Mouse (Mus musculus): ENCODE results near the gene Kcnn3. TPM values are rescaled to one million over a fixed set of nuclear protein-coding genes. Genes with fewer than 3 reads are reported as not detected.

Kcnn3 gene
- polyA plus RNA-seq, 1 experiment: not detected

- no peak for TF ChIP-seq POLR2A (IDR thresholded peaks at IDR 0.05; ENCODE audit: borderline replicate concordance, control insufficient read depth, low read depth, low read length)
- H3K4me1 ChIP-seq (ENCODE audit: control insufficient read depth, insufficient read depth, low read length): no peaks in the 10 kb centered on the region; the same call in 1 of the 2 replicates
- H3K4me3 ChIP-seq (replicated peaks; ENCODE audit: control insufficient read depth, low read depth, low read length): no peak overlapping the region
- WGBS: 66% methylated on average over 6 of the region's 6 CpGs
- H3K27ac ChIP-seq (ENCODE audit: control insufficient read depth, insufficient read depth, low read depth, low read length, poor library complexity): no peak overlapping the region
These were observed 127.4 kb downstream of the Kcnn3 start for GRCm38 (mm10) chr3:89647268-89647874.

- TF ChIP-seq CTCF (IDR thresholded peaks at IDR 0.05; ENCODE audit: control insufficient read depth, insufficient read depth, low read length) (no peak), POLR2A (IDR thresholded peaks at IDR 0.05; ENCODE audit: borderline replicate concordance, control insufficient read depth, low read depth, low read length) (no peak)
- Histone ChIP-seq H3K4me1 (ENCODE audit: control insufficient read depth, insufficient read depth, low read length) (no peaks in the 10 kb centered on the region), H3K4me3 (replicated peaks; ENCODE audit: control insufficient read depth, low read depth, low read length) (no peak overlapping the region), H3K27ac (ENCODE audit: control insufficient read depth, insufficient read depth, low read depth, low read length, poor library complexity) (no peak overlapping the region)
- 86% methylated on average over 7 of the region's 7 CpGs for WGBS
These were observed 129.9 kb downstream of the Kcnn3 start for GRCm38 (mm10) chr3:89649890-89650289.

DNA sequence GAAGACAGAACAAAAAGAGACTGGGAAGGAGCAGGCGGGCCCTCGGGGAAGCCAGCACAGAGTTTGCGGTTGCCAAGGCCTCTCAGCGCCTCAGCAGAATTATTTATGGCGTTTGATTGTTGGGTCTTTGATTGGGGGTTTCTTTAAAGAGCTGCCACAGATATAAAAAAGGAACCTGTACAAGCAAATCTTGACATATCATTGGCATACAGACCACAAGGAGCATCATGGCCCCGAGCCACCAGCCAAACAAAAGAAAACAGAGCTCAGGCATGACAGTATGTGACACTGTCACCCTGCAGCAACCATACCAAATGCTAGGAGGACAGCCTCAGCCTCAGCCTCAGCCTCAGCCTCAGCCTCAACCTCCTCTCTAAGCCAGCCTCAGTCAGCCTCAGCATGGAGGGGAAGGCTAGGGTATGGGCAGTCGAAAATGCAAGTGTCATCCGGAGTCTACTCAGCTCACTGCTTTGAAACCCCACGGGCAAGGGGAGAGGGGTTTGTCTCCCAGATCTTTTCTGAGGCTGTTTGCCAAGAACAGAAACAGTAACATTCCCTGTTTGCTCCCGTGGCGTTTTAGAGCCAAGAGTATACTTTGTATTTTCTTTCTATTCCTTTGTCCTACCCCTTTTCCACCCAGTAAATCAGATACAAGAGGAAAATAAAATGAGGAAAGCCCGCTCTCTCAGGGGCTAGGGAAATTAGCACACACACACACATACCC lies 133.4 kb downstream of the Kcnn3 start:
- Histone ChIP-seq H3K27ac (ENCODE audit: control insufficient read depth, insufficient read depth, low read depth, low read length, poor library complexity) (no peak overlapping the region), H3K4me1 (ENCODE audit: control insufficient read depth, insufficient read depth, low read length) (no peaks in the 10 kb centered on the region), H3K4me3 (replicated peaks; ENCODE audit: control insufficient read depth, low read depth, low read length) (no peak overlapping the region)
- WGBS: 56% methylated on average over 12 of the region's 12 CpGs
- no peak for TF ChIP-seq CTCF (IDR thresholded peaks at IDR 0.05; ENCODE audit: control insufficient read depth, insufficient read depth, low read length)
- no peak for TF ChIP-seq POLR2A (IDR thresholded peaks at IDR 0.05; ENCODE audit: borderline replicate concordance, control insufficient read depth, low read depth, low read length)

- Histone ChIP-seq H3K4me1 (ENCODE audit: control insufficient read depth, insufficient read depth, low read length) (no peaks in the 10 kb centered on the region), H3K4me3 (replicated peaks; ENCODE audit: control insufficient read depth, low read depth, low read length) (no peak overlapping the region), H3K27ac (ENCODE audit: control insufficient read depth, insufficient read depth, low read depth, low read length, poor library complexity) (no peak overlapping the region)
- TF ChIP-seq CTCF (IDR thresholded peaks at IDR 0.05; ENCODE audit: control insufficient read depth, insufficient read depth, low read length) (no peak), POLR2A (IDR thresholded peaks at IDR 0.05; ENCODE audit: borderline replicate concordance, control insufficient read depth, low read depth, low read length) (no peak)
- 79% methylated on average over 5 of the region's 5 CpGs for WGBS
These were observed 137.1 kb downstream of the Kcnn3 start for GRCm38 (mm10) chr3:89657092-89657491.

DNA sequence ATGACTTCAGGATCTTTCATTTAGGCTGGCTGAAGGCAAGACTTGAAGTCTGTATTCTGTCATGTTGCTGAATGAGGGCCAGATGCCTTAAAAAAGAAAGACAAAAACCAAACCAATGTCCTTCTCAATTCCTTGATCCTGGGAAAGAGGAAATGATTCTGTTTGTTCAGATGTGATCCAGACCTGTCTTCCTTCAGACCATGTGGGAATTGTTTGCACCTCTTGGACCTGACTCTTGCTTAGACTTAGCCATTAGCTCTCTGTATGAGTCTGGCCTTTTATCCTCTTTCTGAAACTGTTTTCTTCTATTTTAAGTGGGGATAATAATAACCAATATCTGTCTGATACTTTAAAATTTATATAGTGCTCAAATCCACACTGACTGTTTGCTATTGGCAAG lies 138.5 kb downstream of the Kcnn3 start:
- Histone ChIP-seq H3K4me3 (replicated peaks; ENCODE audit: control insufficient read depth, low read depth, low read length) (no peak overlapping the region), H3K27ac (ENCODE audit: control insufficient read depth, insufficient read depth, low read depth, low read length, poor library complexity) (no peak overlapping the region), H3K4me1 (ENCODE audit: control insufficient read depth, insufficient read depth, low read length) (no peaks in the 10 kb centered on the region)
- TF ChIP-seq POLR2A (IDR thresholded peaks at IDR 0.05; ENCODE audit: borderline replicate concordance, control insufficient read depth, low read depth, low read length) (no peak), CTCF (IDR thresholded peaks at IDR 0.05; ENCODE audit: control insufficient read depth, insufficient read depth, low read length) (no peak)

DNA sequence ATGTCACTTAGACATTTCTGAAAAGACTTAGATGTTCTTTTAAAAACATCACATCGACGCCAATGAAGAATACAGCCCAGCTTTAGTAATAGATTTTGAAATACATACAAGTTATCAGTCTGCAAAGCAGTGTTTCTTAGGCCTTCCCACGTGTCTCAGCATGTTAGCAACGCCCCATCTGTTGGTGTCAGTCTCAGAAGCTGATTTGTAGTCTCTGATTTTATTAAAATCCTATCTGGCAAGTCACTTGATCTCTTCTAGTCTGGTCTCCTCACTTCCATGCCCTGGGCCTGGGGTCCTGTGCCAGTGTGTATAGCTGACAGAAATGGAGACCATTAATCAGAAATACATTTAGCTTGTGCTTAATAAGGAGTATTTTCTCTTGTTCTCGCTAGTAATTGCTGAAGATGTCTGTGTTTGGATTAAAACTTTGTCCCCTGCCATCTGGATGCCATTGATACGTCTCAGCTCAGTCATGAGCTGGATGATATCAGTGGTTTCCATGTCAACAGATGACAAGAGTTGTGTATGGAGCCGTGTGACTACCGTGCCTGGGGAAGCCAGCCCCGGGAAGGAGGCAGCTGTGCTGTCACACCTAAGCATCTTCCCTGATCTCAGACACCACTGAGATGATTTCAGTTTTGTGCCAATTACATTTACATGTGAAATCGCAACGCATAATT lies 140.1 kb downstream of the Kcnn3 start:
- no peaks in the 10 kb centered on the region for H3K4me1 ChIP-seq (ENCODE audit: control insufficient read depth, insufficient read depth, low read length)
- 76% methylated on average over 11 of the region's 11 CpGs for WGBS
- H3K27ac ChIP-seq (ENCODE audit: control insufficient read depth, insufficient read depth, low read depth, low read length, poor library complexity): no peak overlapping the region
- no peak for TF ChIP-seq POLR2A (IDR thresholded peaks at IDR 0.05; ENCODE audit: borderline replicate concordance, control insufficient read depth, low read depth, low read length)
- no peak for TF ChIP-seq CTCF (IDR thresholded peaks at IDR 0.05; ENCODE audit: control insufficient read depth, insufficient read depth, low read length)
- no peak overlapping the region for H3K4me3 ChIP-seq (replicated peaks; ENCODE audit: control insufficient read depth, low read depth, low read length)

GRCm38 (mm10) chr3:89664808-89665207 lies 144.8 kb downstream of the Kcnn3 start:
- H3K4me3 ChIP-seq (replicated peaks; ENCODE audit: control insufficient read depth, low read depth, low read length): no peak overlapping the region
- no peak for TF ChIP-seq CTCF (IDR thresholded peaks at IDR 0.05; ENCODE audit: control insufficient read depth, insufficient read depth, low read length)
- no peak for TF ChIP-seq POLR2A (IDR thresholded peaks at IDR 0.05; ENCODE audit: borderline replicate concordance, control insufficient read depth, low read depth, low read length)
- H3K4me1 ChIP-seq (ENCODE audit: control insufficient read depth, insufficient read depth, low read length): no peaks in the 10 kb centered on the region
- WGBS: 79% methylated on average over 12 of the region's 12 CpGs
- no peak overlapping the region for H3K27ac ChIP-seq (ENCODE audit: control insufficient read depth, insufficient read depth, low read depth, low read length, poor library complexity)

- WGBS: 45% methylated on average over 11 of the region's 11 CpGs
- Histone ChIP-seq H3K4me3 (replicated peaks; ENCODE audit: control insufficient read depth, low read depth, low read length) (no peak overlapping the region), H3K4me1 (ENCODE audit: control insufficient read depth, insufficient read depth, low read length) (no peaks in the 10 kb centered on the region), H3K27ac (ENCODE audit: control insufficient read depth, insufficient read depth, low read depth, low read length, poor library complexity) (no peak overlapping the region)
- no peak for TF ChIP-seq CTCF (IDR thresholded peaks at IDR 0.05; ENCODE audit: control insufficient read depth, insufficient read depth, low read length)
- TF ChIP-seq POLR2A (IDR thresholded peaks at IDR 0.05; ENCODE audit: borderline replicate concordance, control insufficient read depth, low read depth, low read length): no peak
These were observed 147.2 kb downstream of the Kcnn3 start for GRCm38 (mm10) chr3:89667131-89667530.
